Mouse (Mus musculus): ENCODE measurements around the gene Itpr3.

GRCm38 (mm10) chr17:27032328-27032727 lies 24.8 kb upstream of the Itpr3 start:
- TF ChIP-seq POLR2A (IDR thresholded peaks at IDR 0.05; ENCODE audit: insufficient read depth, low read length) = no peak
- TF ChIP-seq CTCF (IDR thresholded peaks at IDR 0.05; ENCODE audit: low read depth, low read length) = no peak

All from ES-Bruce4 (cell line).